Mouse (Mus musculus) embryonic fibroblast, embryonic 13.5 days (primary cell): ENCODE measurements around the gene Yif1b. TPM values are rescaled to one million over a fixed set of nuclear protein-coding genes. Genes with fewer than 3 reads are reported as not detected.

Experiments
- H3K27ac ChIP-seq: 2 replicates; pipeline ENCODE4 v1.5.1; 2012; ENCODE audit warnings: low read length, control low read depth, inconsistent platforms; ENCODE audit not compliant: insufficient read depth
- H3K4me1 ChIP-seq: 2 replicates; pipeline ENCODE4 v1.6.1; 2011; ENCODE audit warnings: low read length; ENCODE audit not compliant: control insufficient read depth, insufficient read depth
- H3K4me3 ChIP-seq: 2 replicates; pipeline ENCODE4 v1.5.1; 2011; ENCODE audit warnings: mild to moderate bottlenecking, control low read depth, low read length; ENCODE audit not compliant: insufficient read depth
- CTCF ChIP-seq: IDR thresholded peaks from 2 replicates; pipeline ENCODE4 v1.5.1; 2011; ENCODE audit warnings: mild to moderate bottlenecking, control low read depth, low read length, moderate library complexity, borderline replicate concordance; ENCODE audit not compliant: insufficient read depth
- POLR2A ChIP-seq: IDR thresholded peaks from 2 replicates; pipeline ENCODE4 v1.6.1; 2011; ENCODE audit warnings: low read depth, mild to moderate bottlenecking, control low read depth, low read length, moderate library complexity
- polyA plus RNA-seq: library from polyadenylated mRNA; stranded (reverse); fragments of >200 nt; gene quantifications from 2 replicates; pipeline ENCODE4 v1.2.4, GENCODE M21; 2011; ENCODE audit warnings: low read depth; ENCODE audit not compliant: missing spikeins, insufficient read length

The Yif1b gene
- polyA plus RNA-seq, 1 experiment = 67.7 TPM

DNA sequence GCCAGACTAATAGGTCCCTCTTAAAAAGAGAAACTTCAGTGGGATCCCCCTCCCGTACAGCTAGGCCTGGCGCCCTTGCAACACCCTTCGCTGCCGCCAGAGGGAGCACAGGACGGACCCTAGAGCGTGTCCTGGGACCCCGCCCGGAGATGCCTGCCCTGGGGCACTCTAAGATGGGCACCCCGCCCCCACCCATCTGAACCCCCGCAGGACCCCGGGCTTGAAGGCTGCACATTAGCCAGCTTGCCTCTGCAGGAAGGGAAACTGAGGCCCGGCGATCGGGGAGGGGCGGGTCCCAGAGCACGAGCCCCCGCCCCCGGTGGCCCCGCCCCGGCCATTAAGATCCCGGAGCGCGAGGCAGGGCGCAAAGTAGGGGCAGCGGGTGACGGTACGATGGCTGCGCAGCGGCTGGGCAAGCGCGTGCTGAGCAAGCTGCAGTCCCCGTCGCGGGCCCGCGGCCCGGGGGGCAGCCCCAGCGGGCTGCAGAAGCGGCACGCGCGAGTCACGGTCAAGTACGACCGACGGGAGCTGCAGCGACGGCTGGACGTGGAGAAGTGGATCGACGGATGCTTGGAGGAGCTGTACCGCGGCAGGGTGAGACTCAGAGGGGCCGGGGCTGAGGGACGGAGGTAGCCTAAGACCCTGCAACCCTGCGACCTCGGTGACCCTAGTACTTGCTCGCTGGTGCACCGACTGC is 51.0 kb downstream of the Yif1b start, which contains the start of gene Ppp1r14a:
Gene Ppp1r14a (plus strand): TSS at position 367 of the 697 bp plus-strand sequence.
- Histone ChIP-seq H3K4me1 (peaks cover 3% of the 10 kb centered on the region; the same call in 1 of the 2 replicates), H3K27ac (no peak within 1 kb of the TSS), H3K4me3 (peak within 1 kb of the TSS; percentile 59)
- TF ChIP-seq POLR2A (peak; percentile 74), CTCF (peak; percentile 90)

DNA sequence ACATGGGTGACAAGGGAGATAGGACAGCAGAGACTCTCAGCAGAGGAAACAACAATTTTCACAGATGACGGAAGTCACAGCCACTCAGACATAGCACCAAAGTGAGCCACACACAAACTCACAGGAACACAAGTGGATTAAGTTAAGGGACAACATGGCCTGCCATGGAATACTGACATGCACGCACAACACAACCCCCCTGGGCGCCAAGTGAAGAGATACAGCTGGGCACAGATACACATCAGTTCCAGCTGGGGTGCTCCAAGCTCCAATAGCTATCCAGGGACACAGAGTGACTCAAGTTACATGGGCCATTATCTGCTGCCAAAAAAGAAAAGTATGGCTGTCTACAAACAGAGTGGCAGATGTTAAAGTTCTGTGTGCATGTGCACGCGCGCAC is 51.7 kb downstream of the Yif1b start:
- Histone ChIP-seq H3K4me1 (peaks cover 3% of the 10 kb centered on the region; the same call in 1 of the 2 replicates), H3K4me3 (peak overlapping the region; percentile 59; the same call in 1 of the 2 replicates), H3K27ac (no peak overlapping the region)
- TF ChIP-seq CTCF (no peak), POLR2A (no peak)

DNA sequence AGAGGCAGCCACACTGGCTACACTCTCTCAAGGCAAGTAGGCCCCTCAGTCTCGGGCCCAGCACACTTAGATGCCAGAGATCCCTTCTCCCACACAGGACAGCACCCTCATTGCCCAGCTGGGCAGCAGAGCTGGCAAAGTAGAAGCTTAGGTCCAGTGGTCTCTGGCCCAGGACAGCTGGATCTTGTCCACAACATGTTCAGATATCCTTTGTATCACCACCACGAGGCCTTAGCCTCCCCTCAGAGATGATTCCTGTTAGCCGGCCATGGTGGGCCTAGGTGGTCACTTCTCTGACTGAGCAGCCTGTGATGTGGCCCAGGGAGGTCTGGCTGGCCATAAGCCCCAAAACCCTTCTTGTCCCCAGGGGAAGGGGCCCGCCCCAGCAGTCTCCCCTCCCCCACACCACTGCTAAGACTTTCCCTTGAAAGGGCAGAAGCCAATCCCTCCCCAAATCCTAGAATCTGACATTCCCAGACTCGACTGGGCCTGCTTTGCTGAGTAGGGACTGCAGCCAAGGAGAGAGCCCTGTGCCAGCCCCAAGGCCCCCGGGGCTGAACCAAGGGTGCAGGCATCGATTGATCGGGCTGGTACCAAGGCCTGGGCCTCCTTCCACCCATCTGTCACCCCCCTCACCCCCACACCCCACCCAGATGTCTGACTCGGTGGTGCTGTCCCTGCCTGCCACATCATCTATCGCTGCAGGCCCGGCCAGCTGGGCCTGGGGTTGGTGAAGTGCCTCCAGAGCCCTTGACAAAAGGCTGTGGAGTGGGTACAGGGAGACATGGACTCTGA is 52.8 kb downstream of the Yif1b start:
- peaks cover 3% of the 10 kb centered on the region; the same call in 1 of the 2 replicates for H3K4me1 ChIP-seq
- TF ChIP-seq CTCF = no peak
- TF ChIP-seq POLR2A = no peak
- H3K4me3 ChIP-seq = no peak overlapping the region
- peak overlapping the region; percentile 23; the same call in 1 of the 2 replicates for H3K27ac ChIP-seq

DNA sequence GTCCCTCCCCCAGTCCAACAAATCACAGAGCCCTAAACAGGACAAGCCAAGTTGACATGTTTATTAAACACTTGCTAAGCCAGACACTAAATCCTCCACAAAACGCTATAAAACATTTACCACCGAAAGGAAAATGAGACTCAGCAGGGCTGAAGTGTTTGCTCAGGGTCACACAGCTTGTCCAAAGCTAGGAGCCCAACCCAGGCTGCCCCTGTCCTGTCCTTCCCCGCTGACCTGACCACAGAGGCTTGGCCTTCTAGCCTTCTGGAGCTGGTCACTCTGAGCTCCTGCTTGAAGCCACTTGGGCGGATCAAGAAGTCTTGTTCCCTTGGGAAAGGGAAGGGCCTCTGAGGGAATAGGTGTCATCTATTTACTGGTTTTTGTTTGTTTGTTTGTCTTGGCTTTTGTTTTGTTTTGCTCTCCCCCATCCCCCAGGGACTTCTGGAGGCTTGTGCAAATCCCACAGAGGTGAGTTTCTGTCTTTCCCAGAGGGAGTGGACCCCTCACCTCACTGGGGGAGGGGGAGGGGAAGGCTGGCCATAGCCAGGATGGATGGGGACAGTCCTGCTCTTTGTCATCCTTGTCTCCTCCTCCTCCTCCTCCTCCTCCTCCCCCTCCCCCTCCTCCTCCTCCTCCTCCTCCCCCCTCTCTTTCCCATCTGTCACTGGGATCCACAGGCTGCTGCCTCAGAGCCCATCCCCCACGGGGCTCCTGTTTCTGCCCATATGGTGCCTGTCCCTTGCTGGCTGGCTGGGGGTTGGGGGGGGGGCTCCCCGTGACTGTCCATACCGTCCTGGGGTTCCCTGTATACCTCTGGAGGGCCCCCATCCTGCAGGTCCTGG is 53.7 kb downstream of the Yif1b start:
- Histone ChIP-seq H3K27ac (0 out of 2 replicates have a peak overlapping the region, but pooled peaks have one; percentile 3), H3K4me3 (no peak overlapping the region)
- TF ChIP-seq CTCF = no peak
- no peak for TF ChIP-seq POLR2A

DNA sequence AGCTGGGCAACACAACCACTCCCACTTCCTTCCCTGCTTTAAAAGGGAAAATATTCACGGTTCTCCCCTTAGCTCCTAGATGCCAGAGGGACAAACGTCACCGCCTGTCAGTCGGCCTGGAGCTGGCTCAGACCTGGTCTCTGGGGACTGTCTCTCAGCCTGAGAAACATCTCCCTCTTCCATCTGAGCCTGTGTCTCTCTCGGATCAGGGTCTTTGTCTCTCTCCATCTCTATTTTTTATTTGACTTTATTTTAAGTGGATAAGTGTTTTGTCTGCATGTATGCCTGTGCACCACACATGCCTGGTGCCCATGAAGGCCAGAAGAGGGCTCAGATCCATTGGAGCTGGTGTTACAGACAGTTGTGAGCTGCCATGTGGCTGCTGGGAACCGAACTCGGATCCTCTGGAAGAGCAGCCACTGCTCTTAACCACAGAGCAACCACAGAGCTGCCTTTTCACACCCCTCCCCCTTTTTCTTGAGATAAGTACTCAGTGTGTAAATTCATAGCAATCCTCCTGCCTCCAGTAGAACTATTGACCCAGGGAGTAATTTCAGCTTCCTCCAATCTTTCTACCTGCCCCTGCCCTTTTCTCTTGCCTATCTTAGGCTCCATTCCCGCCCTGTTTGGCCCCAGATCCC is 54.4 kb downstream of the Yif1b start:
- no peak overlapping the region for H3K27ac ChIP-seq
- H3K4me1 ChIP-seq = peaks cover 3% of the 10 kb centered on the region; the same call in 1 of the 2 replicates
- no peak overlapping the region for H3K4me3 ChIP-seq
- TF ChIP-seq CTCF (no peak), POLR2A (no peak)

More for the DNA sequence above, 53.7 kb downstream of the Yif1b start:
- H3K4me1 ChIP-seq = peaks cover 3% of the 10 kb centered on the region; the same call in 1 of the 2 replicates

DNA sequence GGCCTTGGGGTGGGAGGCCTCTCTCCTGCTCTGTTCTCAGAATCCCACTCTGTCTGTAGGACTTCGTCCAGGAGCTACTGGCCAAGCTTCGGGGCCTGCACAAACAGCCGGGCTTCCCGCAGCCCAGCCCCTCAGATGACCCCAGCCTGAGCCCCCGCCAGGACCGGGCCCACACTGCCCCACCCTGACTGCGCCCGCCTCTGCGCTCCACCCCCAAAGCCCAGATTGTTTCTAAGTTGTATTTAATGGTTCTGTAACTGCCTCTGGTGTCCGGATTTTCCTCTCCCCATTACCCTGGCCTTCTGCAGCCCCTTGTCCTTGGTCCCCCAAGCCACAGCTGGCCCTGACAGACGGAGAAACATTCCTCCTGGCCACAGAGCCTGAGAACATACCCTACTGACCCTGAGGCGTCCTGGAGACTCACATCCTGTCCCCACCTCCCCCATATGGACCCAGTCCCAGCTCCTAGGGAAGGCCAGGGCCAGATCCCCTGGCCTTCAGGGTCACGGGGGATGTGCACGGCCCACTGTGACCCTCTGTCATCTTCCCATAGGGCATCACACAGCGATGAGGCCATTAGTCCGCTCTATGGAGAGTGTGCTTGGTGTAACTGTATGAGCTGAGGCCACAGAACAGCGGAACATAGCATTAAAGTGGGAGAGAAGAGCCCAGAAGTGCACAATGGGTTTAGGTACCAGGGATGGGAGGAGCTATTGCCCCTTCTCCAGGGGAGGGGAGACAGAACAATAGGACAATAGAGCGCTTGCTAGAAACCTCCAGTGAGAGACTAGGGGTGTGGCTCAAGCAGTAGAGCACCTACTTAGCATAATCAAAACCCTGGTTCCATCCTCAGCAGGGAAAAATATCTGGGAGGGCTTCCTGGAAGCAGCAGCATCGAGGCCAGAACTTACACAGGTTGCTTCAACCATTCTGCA is 55.3 kb downstream of the Yif1b start:
- TF ChIP-seq POLR2A = no peak
- TF ChIP-seq CTCF = no peak
- peaks cover 3% of the 10 kb centered on the region; the same call in 1 of the 2 replicates for H3K4me1 ChIP-seq
- H3K4me3 ChIP-seq = no peak overlapping the region
- H3K27ac ChIP-seq = no peak overlapping the region

DNA sequence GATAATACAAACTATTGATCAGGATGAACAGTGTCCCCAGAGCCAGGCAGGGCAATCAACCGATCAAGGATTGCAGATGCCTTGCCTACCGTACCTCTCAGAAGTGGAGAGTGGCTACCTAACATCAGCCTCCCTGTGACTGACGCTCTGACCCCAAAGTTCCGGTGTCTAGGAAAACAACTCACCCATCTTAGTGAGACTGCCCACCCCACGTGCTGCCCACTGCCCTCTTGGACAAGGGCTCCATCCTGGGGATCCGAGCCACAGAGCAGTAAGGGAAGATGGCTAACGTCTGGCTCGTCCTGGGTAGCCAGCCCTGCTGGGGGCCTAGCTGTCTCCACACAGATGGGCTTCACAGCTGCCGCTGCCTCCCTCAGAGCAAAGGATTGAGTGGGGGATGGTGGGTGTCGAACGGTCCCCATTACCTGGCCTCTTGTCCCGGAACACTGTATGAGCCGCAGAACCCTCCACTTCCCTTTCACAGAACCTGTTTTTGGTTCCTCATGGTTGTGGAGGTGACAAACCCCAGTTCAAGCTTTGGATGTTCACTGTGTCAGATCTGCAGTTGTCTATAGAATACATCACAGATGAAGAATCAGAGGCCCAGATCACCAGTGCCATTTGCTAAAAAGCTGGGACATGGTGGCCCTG is 56.1 kb downstream of the Yif1b start:
- no peak for TF ChIP-seq CTCF
- TF ChIP-seq POLR2A = no peak
- Histone ChIP-seq H3K4me1 (peaks cover 3% of the 10 kb centered on the region; the same call in 1 of the 2 replicates), H3K4me3 (no peak overlapping the region), H3K27ac (no peak overlapping the region)
